Mouse (Mus musculus) right cerebral cortex, postnatal 14 days (tissue): Measurements from ENCODE around the gene Emc8.

Experiments used
- DNase-seq: peaks from one replicate; pipeline ENCODE4 v3.0.0; 2022

Emc8 gene

GRCm38 (mm10) chr8:120634329-120634839 lies 34.0 kb downstream of the Emc8 start:
- peak; percentile 25 for DNase-seq

GRCm38 (mm10) chr8:120633665-120634271 lies 34.6 kb downstream of the Emc8 start:
- no peak for DNase-seq

GRCm38 (mm10) chr8:120632969-120633664 lies 35.3 kb downstream of the Emc8 start:
- DNase-seq: no peak

GRCm38 (mm10) chr8:120631441-120632375 lies 36.7 kb downstream of the Emc8 start:
- no peak for DNase-seq

- DNase-seq: no peak
These were observed 37.5 kb downstream of the Emc8 start for GRCm38 (mm10) chr8:120630848-120631247.

GRCm38 (mm10) chr8:120630031-120630430 lies 38.3 kb downstream of the Emc8 start:
- DNase-seq: no peak

GRCm38 (mm10) chr8:120627298-120627697 lies 41.1 kb downstream of the Emc8 start:
- no peak for DNase-seq

- DNase-seq: no peak
These were observed 41.9 kb downstream of the Emc8 start for GRCm38 (mm10) chr8:120626461-120626860.

- no peak for DNase-seq
These were observed 44.8 kb downstream of the Emc8 start for GRCm38 (mm10) chr8:120623608-120624007.

GRCm38 (mm10) chr8:120622161-120622560 lies 46.2 kb downstream of the Emc8 start:
- no peak for DNase-seq

GRCm38 (mm10) chr8:120620441-120620840 lies 47.9 kb downstream of the Emc8 start:
- DNase-seq: no peak

GRCm38 (mm10) chr8:120619235-120620180 lies 48.9 kb downstream of the Emc8 start:
- DNase-seq: no peak

- DNase-seq: peak; percentile 61
These were observed 50.3 kb downstream of the Emc8 start for GRCm38 (mm10) chr8:120618110-120618509.

GRCm38 (mm10) chr8:120616663-120617626 lies 51.4 kb downstream of the Emc8 start:
- DNase-seq: no peak

- no peak for DNase-seq
These were observed 53.9 kb downstream of the Emc8 start for GRCm38 (mm10) chr8:120614491-120614890.

GRCm38 (mm10) chr8:120610824-120611223 lies 57.5 kb downstream of the Emc8 start:
- DNase-seq: no peak

- DNase-seq: peak; percentile 91
These were observed 60.5 kb downstream of the Emc8 start for GRCm38 (mm10) chr8:120607885-120608284.

- DNase-seq: no peak
These were observed 60.9 kb downstream of the Emc8 start for GRCm38 (mm10) chr8:120607460-120607859.
